Mouse (Mus musculus) CD4-positive, CD25-positive, alpha-beta regulatory T cell, adult 2 months (primary cell): ENCODE results near the gene Kcnv2.

Experiments used
- DNase-seq: peaks from one replicate; pipeline ENCODE4 v3.0.0-alpha.2; 2012; ENCODE audit warnings: low read depth, low spot score

Kcnv2 gene

DNA sequence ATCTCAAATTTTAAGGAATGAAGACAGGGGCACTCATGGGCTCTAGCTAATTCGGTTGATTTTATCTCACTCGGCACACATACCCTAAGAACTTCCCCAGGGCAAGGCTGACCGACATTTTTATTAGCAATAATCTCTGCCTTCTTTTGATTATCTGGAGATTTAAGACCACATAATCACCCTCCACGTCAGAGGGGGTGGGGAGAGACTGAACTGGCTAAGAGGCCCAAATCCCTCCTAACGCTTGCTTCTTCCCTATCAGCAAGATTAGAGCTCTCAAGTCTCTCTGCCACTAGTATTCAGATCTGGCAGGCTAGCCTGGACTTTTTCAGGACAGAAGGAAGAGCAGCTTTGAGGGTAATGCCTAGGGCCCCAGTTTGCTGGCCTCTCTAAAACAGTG lies at the start of gene Kcnv2:
Gene Kcnv2, plus strand, starts transcription at position 308 of the 400 bp plus-strand sequence.
- DNase-seq, result no peak

DNA sequence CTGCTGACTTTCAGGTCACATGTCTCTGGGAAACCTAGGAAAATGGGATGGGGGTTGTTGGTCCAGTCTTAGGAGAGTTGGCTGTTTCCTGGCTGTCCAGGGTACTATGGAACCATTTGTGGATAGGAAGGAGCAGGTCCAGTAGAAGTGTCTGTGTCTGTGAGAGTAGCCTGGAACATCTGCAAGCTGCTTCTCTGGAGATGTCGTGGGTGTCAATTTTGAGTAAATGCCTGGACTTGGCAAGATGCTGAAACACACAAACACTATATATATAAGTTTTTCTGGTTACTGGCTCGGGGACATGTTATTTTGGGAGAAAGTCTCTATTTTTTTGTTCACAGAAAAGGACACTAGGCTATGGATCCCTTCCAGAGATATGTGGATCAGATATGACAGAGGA lies 49.0 kb upstream of the Kcnv2 start:
- no peak for DNase-seq

GRCm38 (mm10) chr19:27274382-27274781 lies 48.0 kb upstream of the Kcnv2 start:
- no peak for DNase-seq

DNA sequence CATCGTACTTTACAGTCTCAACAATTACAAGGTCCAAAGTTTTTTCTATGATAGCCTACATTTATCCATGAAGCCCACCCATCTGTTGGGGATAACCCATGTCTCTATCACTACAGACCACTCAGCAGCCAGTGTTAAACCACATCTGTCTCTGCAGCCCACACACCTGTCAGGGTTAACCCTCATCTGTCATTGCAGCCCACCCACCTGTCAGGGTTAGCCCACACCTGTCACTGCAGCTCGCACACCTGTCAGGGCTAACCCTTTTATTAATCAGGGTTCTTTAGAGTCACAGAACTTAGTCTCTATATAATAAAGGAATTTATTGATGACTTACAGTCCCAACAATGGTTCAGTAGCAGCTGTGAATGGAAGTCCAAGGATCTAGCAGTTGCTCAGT lies 43.2 kb upstream of the Kcnv2 start:
- DNase-seq, result no peak

GRCm38 (mm10) chr19:27310039-27310438 lies 12.3 kb upstream of the Kcnv2 start:
- DNase-seq, result no peak

- DNase-seq, result no peak
These were observed 11.1 kb upstream of the Kcnv2 start for GRCm38 (mm10) chr19:27311311-27311710.

DNA sequence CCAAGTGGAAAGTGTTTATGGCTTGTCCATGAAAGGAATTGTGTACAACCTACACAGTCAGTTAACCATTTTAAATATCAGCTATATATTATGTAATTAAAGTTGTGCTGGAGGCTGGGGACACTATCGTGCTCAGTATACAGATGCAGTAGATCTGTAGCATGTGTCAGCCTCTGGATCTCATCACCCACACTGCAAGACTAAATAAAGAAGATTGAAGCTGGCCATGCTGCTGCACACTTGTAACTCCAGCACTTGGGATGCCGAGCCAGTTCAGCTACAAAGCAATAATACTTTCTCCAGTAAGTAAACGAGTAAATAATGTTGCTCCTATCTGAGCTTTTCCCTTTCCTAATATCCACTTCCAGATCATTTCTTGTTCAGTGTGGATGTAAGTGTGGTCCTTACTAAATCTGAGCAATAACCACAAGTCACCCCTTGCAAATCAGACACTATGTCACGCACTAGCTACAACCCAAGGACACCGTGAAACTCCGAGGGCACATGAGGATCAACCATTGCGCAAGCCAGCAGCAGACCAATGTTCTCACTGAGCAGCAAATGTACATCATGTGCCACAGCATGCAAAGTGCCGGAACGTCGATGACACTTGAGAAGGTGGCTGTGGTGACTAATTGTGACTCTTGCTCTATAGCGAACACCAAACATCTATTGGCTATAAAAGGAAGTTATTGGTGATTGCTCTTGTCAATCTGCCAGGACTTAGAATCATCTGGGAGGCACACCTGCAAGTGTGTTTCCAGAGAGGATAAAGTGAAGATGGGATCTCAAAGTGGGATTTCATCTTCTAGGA lies 9.9 kb upstream of the Kcnv2 start:
- DNase-seq, result no peak

DNA sequence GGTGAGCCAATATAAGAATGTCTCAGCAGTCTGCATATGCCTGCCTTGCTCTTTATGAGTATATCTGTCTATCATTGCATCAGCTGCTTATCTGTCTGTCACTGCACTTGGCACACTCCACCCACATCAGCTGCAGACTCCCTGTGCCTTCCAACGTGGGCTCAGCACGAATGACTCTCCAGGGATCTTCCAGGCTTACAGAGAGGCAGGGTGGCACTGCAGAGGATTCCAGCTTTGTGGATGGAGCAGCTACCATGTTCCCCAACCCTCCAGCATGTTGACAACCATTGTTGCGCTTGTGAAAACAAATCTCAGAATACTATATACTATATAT lies 9.3 kb upstream of the Kcnv2 start:
- DNase-seq, result no peak

DNA sequence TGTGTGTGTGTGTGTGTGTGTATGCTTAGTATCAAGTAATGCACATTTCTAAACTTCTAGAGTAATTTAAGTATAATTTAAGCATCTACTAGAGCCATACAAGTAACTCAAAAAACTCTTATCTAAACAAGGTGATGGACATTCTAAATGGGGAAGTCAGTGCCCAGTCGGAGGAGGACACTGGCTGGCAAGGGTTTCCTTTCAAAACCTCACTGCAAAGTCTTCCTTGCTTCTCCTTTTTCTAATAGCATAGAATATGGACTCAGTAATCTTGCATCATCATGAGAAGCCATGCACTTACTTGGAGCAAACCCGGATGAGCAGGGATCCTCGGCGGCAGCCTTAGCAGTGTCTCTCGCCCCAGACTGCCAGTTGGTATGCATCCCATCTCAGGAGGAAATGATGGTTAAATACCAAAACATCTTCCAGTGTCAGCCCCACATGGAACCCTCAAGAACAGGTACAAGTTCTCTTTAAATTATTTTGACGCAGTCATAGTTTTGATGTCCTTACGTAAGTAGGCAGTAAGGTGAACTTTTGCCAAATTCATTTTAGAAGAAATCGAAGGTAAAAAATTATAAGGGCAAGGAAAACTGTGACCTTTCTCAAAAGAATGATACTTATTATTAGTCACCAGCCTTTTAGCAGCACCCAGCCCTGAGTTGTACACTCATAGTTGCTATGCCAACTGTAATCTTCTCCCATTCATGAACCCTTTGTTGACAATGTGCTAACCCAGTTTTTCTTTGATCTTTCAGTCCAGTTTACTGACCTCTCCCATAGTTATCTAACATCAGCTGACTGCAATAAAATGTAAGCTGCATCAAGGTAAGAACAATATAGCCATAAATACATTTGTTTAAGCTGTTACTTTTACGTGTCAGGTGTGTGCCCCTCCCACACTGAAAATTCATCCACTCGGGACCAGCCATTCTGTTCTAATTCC lies 5.8 kb upstream of the Kcnv2 start:
- DNase-seq, result no peak

GRCm38 (mm10) chr19:27317337-27317736 lies 5.1 kb upstream of the Kcnv2 start:
- DNase-seq, result no peak

GRCm38 (mm10) chr19:27322911-27323627 lies 681 bp downstream of the Kcnv2 start:
- no peak for DNase-seq

- DNase-seq, result no peak
These were observed 3.2 kb downstream of the Kcnv2 start for GRCm38 (mm10) chr19:27325558-27325957.

- DNase-seq, result no peak
These were observed 5.2 kb downstream of the Kcnv2 start for GRCm38 (mm10) chr19:27327569-27327968.

DNA sequence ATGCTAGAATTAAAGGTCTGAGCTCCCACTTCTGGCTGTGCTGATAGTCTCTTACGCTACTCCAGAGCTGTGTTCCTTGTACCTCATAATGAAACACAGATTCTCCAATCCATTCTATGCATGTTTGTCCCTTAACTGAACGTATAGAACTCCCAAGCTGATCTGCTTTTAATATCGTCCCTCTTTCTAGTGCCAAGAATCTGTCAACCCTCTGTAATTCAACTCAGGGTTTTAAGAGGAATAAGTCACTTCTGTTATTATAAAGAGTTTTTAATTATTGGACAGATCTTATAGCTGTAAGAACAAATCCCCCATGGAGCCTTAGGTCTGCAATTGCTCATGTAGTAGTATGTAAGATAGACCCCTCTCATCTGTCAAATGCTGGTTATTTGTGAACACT lies 5.8 kb downstream of the Kcnv2 start:
- DNase-seq, result no peak

- DNase-seq, result no peak
These were observed 6.3 kb downstream of the Kcnv2 start for GRCm38 (mm10) chr19:27328644-27329043.

DNA sequence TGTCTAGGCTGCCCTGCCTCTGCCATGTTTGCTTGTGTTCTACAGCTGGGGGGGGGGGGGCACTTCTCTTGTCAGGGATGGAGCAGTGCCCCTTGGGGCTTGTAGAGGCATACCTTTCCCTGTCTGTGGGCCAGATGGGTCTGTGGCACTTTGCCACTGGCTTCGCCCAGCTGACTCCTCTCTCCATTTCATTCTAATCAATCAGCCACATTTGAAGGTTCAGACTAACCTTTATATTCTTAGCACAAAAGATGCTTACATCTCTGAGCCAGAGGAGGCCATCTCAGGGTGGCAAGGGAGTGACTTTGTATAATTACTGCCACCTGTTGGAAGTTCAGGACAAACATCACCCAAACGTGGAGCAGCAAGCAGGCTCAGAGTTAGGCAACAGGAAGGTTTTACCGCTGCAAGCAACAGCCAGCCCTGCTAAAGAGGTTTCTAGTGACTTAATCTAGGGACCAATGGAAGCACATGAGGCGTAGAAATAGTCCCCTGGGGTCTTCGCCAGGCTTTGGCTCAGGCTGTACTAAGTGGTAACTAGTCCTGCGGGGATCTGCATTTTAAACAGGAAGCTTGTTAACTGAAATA lies 9.9 kb downstream of the Kcnv2 start:
- DNase-seq, result no peak

GRCm38 (mm10) chr19:27336126-27336917 lies 13.9 kb downstream of the Kcnv2 start:
- DNase-seq, result no peak

- DNase-seq, result no peak
These were observed 24.1 kb downstream of the Kcnv2 start for GRCm38 (mm10) chr19:27346501-27346900.

DNA sequence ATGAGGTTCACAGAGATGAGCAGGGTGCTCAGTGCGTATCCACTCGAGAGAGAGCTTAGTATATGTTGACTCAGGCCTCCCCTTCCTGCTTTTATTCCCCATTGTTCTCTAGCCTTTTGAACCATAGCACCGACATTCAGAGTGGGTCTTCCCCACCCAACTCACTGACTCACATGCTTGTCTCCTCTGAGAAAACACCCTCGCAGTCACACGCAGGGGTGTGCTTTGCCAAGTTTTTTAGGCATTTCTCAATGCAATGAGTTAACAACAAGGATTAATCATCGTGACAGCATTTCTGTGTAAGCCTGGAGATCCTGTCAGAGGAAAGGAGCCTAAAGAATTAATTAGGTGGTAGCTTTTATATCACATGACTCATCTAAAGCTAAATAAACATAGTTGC lies 29.3 kb downstream of the Kcnv2 start:
- DNase-seq, result no peak

DNA sequence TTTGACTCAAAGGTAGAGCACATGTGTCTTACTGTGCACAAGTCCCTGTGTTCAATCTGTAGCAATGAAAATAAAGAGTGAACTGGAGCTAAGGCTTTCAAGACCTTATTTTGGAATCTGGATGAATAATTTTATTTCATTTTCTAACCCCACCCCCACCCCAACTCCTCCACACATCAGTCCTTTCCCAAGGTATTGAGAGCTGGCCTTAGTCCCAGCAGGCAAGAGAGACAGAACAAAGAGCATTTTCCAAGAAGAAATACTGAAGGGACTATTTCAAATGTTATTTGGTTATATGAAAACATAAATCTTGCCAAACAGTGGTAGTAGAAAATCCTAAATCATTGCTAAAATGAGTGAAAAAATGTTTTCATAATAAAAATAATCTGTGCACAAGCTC lies 38.0 kb downstream of the Kcnv2 start:
- DNase-seq, result no peak

GRCm38 (mm10) chr19:27363891-27364290 lies 41.5 kb downstream of the Kcnv2 start:
- DNase-seq, result no peak
